Mouse (Mus musculus) MEL (cell line): ENCODE data around the gene Ncbp1. TPM values are rescaled to one million over a fixed set of nuclear protein-coding genes. Genes with fewer than 3 reads are reported as not detected.

Experiments
- DNase-seq: peaks from one replicate; pipeline ENCODE4 v3.0.0; 2011; ENCODE audit warnings: low read depth, low spot score
- H3K27ac ChIP-seq: 2 replicates; pipeline ENCODE4 v1.5.1; 2012; ENCODE audit warnings: low read depth, mild to moderate bottlenecking, control low read depth, low read length, moderate library complexity; ENCODE audit not compliant: control insufficient read depth
- H3K27me3 ChIP-seq, 2 experiments: fragments of 150-350 bp in 1 of 2; sonication (generic) in 1 of 2; 2 replicates each; pipeline ENCODE4 v1.6.1; 2012; ENCODE audit warnings: low read length in 2 of 2, mild to moderate bottlenecking in 2 of 2, improper control_type of control experiment in 1 of 2, moderate library complexity in 1 of 2; ENCODE audit not compliant: insufficient read depth in 2 of 2, control insufficient read depth in 1 of 2
- H3K36me3 ChIP-seq, 2 experiments: 2 replicates each; pipeline ENCODE4 v1.6.1; 2012 to 2014; ENCODE audit warnings: low read length in 2 of 2, improper control_type of control experiment in 1 of 2, inconsistent platforms in 1 of 2, mild to moderate bottlenecking in 1 of 2; ENCODE audit not compliant: insufficient read depth in 2 of 2, control insufficient read depth in 1 of 2
- H3K4me1 ChIP-seq, 2 experiments: fragments of 150-350 bp in 1 of 2; sonication (generic) in 1 of 2; 2 replicates each; pipeline ENCODE4 v1.6.1; 2012; ENCODE audit warnings: low read length in 2 of 2, improper control_type of control experiment in 1 of 2, mild to moderate bottlenecking in 1 of 2; ENCODE audit not compliant: insufficient read depth in 2 of 2, control insufficient read depth in 1 of 2
- H3K4me3 ChIP-seq, 2 experiments: fragments of 150-350 bp in 1 of 2; sonication (generic) in 1 of 2; 2 replicates each; pipeline ENCODE4 v1.5.1; 2012; ENCODE audit warnings: low read depth in 2 of 2, low read length in 2 of 2, mild to moderate bottlenecking in 2 of 2, moderate library complexity in 2 of 2, control low read depth in 1 of 2, improper control_type of control experiment in 1 of 2; ENCODE audit not compliant: control insufficient read depth in 1 of 2, insufficient read depth in 1 of 2
- H3K79me2 ChIP-seq: 2 replicates; pipeline ENCODE4 v1.6.1; 2012; ENCODE audit warnings: mild to moderate bottlenecking, low read length, moderate library complexity; ENCODE audit not compliant: control insufficient read depth, poor library complexity, insufficient read depth
- H3K9ac ChIP-seq: 2 replicates; pipeline ENCODE4 v1.6.1; 2012; ENCODE audit warnings: low read depth, mild to moderate bottlenecking, control low read depth, low read length, moderate library complexity; ENCODE audit not compliant: control insufficient read depth, poor library complexity, severe bottlenecking
- H3K9me3 ChIP-seq: fragments of 150-350 bp; sonication (generic); replicated peaks from 2 replicates; pipeline ENCODE4 v1.6.1; 2012; ENCODE audit warnings: mild to moderate bottlenecking, low read length, improper control_type of control experiment, moderate library complexity; ENCODE audit not compliant: insufficient read depth
- CHD2 ChIP-seq: IDR thresholded peaks from 2 replicates; pipeline ENCODE4 v1.6.1; 2011; ENCODE audit warnings: low read length, improper control_type of control experiment
- ELF1 ChIP-seq: IDR thresholded peaks from 2 replicates; pipeline ENCODE4 v1.6.1; 2014; ENCODE audit warnings: low read depth, mild to moderate bottlenecking, inconsistent platforms, low read length, improper control_type of control experiment, moderate library complexity
- EP300 ChIP-seq, 2 experiments: IDR thresholded peaks; 2 replicates each; pipeline ENCODE4 v1.6.1; 2011; ENCODE audit warnings: improper control_type of control experiment in 2 of 2, low read length in 2 of 2, low read depth in 1 of 2, mild to moderate bottlenecking in 1 of 2
- GABPA ChIP-seq: IDR thresholded peaks from 2 replicates; pipeline ENCODE4 v1.6.1; 2012; ENCODE audit warnings: low read depth, mild to moderate bottlenecking, inconsistent platforms, low read length, improper control_type of control experiment, moderate library complexity
- GATA1 ChIP-seq: IDR thresholded peaks from 2 replicates; pipeline ENCODE4 v1.6.1; 2011; ENCODE audit warnings: low read depth, low read length, improper control_type of control experiment
- HCFC1 ChIP-seq: IDR thresholded peaks from 2 replicates; pipeline ENCODE4 v1.6.1; 2012; ENCODE audit warnings: low read depth, mild to moderate bottlenecking, inconsistent platforms, low read length, improper control_type of control experiment, moderate library complexity
- KAT2A ChIP-seq: conservative IDR thresholded peaks from 2 replicates; pipeline ENCODE4 v1.6.1; 2012; ENCODE audit warnings: low read depth, low read length, improper control_type of control experiment, inconsistent platforms
- MAZ ChIP-seq: IDR thresholded peaks from 2 replicates; pipeline ENCODE4 v1.6.1; 2012; ENCODE audit warnings: low read depth, mild to moderate bottlenecking, inconsistent platforms, low read length, improper control_type of control experiment
- MXI1 ChIP-seq: IDR thresholded peaks from 2 replicates; pipeline ENCODE4 v1.6.1; 2011; ENCODE audit warnings: mild to moderate bottlenecking, low read depth, low read length, improper control_type of control experiment
- POLR2A ChIP-seq, 2 experiments: IDR thresholded peaks; 2 replicates each; pipeline ENCODE4 v1.6.1; 2011 to 2012; ENCODE audit warnings: low read length in 2 of 2, mild to moderate bottlenecking in 2 of 2, control low read depth in 1 of 2, improper control_type of control experiment in 1 of 2, low read depth in 1 of 2, moderate library complexity in 1 of 2; ENCODE audit not compliant: control insufficient read depth in 1 of 2, insufficient read depth in 1 of 2, poor library complexity in 1 of 2
- RAD21 ChIP-seq: IDR thresholded peaks from 2 replicates; pipeline ENCODE4 v1.6.1; 2011; ENCODE audit warnings: mild to moderate bottlenecking, low read depth, low read length, improper control_type of control experiment
- RCOR1 ChIP-seq: IDR thresholded peaks from 2 replicates; pipeline ENCODE4 v1.6.1; 2012; ENCODE audit warnings: low read depth, mild to moderate bottlenecking, inconsistent platforms, low read length, improper control_type of control experiment
- SMC3 ChIP-seq: IDR thresholded peaks from 2 replicates; pipeline ENCODE4 v1.6.1; 2011; ENCODE audit warnings: low read depth, low read length, improper control_type of control experiment
- TAL1 ChIP-seq: IDR thresholded peaks from 2 replicates; pipeline ENCODE4 v1.6.1; 2012; ENCODE audit warnings: mild to moderate bottlenecking, inconsistent platforms, low read length, moderate library complexity, mixed read lengths
- TBP ChIP-seq: IDR thresholded peaks from 2 replicates; pipeline ENCODE4 v1.8.0; 2011; ENCODE audit warnings: low read depth, low read length, improper control_type of control experiment
- TCF12 ChIP-seq: IDR thresholded peaks from 2 replicates; pipeline ENCODE4 v1.6.1; 2014; ENCODE audit warnings: low read depth, mild to moderate bottlenecking, inconsistent platforms, low read length, improper control_type of control experiment, moderate library complexity
- UBTF ChIP-seq: IDR thresholded peaks from 2 replicates; pipeline ENCODE4 v1.6.1; 2012; ENCODE audit warnings: low read depth, mild to moderate bottlenecking, inconsistent platforms, low read length, improper control_type of control experiment, moderate library complexity, borderline replicate concordance; ENCODE audit not compliant: insufficient read depth
- USF2 ChIP-seq, 2 experiments: IDR thresholded peaks; 2 replicates each; pipeline ENCODE4 v1.6.1; 2011 to 2012; ENCODE audit warnings: improper control_type of control experiment in 2 of 2, low read length in 2 of 2, borderline replicate concordance in 1 of 2, inconsistent platforms in 1 of 2, low read depth in 1 of 2, mild to moderate bottlenecking in 1 of 2; ENCODE audit not compliant: insufficient read depth in 1 of 2
- polyA plus RNA-seq, 2 experiments: library from polyadenylated mRNA; stranded (reverse) in 1 of 2; unstranded in 1 of 2; fragments of >175 nt in 1 of 2; fragments of >200 nt in 1 of 2; gene quantifications; 2 replicates each; pipeline versions ENCODE4 v1.2.1 to v1.2.4; 2012; ENCODE audit warnings: low replicate concordance in 2 of 2, low read depth in 1 of 2; ENCODE audit not compliant: insufficient read length in 2 of 2, insufficient read depth in 1 of 2, missing spikeins in 1 of 2
- total RNA-seq: library from RNA; depleted of rRNA; stranded (reverse); fragments of 300-350 nt; gene quantifications from 2 replicates; pipeline ENCODE4 v1.2.3, GENCODE M21; 2012

Ncbp1 gene
- total and polyA plus RNA-seq, 3 experiments, result 86.6 to 106 TPM; not detected in 1

DNA sequence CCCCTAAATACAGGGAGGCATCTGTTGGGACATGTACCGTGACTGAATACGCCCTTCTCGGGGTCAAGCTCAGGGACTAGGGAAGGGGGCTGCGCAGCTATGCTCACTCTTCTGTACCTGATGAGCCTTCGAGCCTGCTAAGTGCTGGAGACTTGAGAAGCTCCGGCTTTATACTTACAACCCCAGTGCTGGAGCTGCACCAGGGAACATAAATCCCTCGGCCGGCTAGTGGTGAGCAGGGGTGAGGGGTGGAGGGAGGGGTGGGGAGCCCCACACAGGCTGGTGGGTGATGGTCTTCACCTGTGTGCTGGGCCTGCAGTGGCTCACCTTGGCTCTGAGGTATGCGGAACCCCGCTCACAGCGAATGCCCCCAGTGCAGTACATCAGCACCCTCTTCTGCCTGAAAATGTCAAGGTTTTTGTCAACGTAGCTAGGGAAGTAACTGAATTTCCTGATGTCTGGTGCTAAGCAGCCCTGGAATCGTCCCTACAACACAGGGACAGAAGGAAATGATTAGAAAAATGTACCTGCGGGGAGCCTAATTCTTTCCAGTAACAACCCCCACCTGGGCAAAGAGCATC, 18.8 kb upstream of the Ncbp1 start:
- DNase-seq, result no peak
- Histone ChIP-seq H3K36me3 (peaks cover 0 to 22% of the 10 kb centered on the region in 2 experiments; a peak in 2 of 4 replicates), H3K27me3 (no peaks in the 10 kb centered on the region), H3K9me3 (no peaks in the 10 kb centered on the region), H3K27ac (no peak overlapping the region), H3K9ac (no peak overlapping the region), H3K4me1 (no peaks in the 10 kb centered on the region), H3K79me2 (no peaks in the 10 kb centered on the region), H3K4me3 (no peak overlapping the region)
- TF ChIP-seq KAT2A (no peak), UBTF (no peak), TAL1 (no peak), HCFC1 (no peak), MXI1 (no peak), USF2 (IDR thresholded peaks at IDR 0.05; ENCODE audit: borderline replicate concordance in 1 of 2, insufficient read depth in 1 of 2, low read depth in 1 of 2, low read length in 2 of 2) (no peak), GATA1 (no peak), GABPA (no peak), POLR2A (IDR thresholded peaks at IDR 0.05; ENCODE audit: control insufficient read depth in 1 of 2, insufficient read depth in 1 of 2, low read depth in 1 of 2, low read length in 2 of 2, poor library complexity in 1 of 2) (no peak), TBP (no peak)

DNA sequence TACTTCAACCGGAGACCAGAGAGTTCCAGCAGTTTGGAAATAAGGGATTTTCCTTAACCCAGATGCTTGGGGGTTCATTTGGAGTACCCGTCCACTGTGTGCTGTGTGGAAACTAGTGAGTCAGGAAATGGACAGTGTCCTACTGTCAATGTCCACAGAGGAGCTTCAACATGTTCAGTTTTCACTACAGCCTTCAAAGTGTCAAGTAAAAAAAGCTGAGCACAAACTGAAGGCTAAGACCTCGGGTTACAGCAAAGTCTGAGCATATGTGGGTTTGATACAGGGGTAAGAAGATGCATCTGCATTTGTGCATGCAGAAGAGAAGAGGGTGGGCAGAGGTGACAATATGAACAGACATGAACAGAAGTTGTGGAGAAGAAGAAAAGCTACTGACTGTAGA, 17.6 kb upstream of the Ncbp1 start:
- no peaks in the 10 kb centered on the region for H3K27me3 ChIP-seq
- H3K4me1 ChIP-seq, result no peaks in the 10 kb centered on the region
- H3K27ac ChIP-seq, result no peak overlapping the region
- H3K4me3 ChIP-seq, result no peak overlapping the region
- no peaks in the 10 kb centered on the region for H3K9me3 ChIP-seq
- no peak for TF ChIP-seq RAD21
- TF ChIP-seq RCOR1, result no peak
- TF ChIP-seq, all 39 proteins: peak for 0
- Histone ChIP-seq H3K9ac (no peak overlapping the region), H3K36me3 (peaks cover 0 to 23% of the 10 kb centered on the region in 2 experiments; a peak in 2 of 4 replicates), H3K79me2 (no peaks in the 10 kb centered on the region)
- DNase-seq, result no peak

DNA sequence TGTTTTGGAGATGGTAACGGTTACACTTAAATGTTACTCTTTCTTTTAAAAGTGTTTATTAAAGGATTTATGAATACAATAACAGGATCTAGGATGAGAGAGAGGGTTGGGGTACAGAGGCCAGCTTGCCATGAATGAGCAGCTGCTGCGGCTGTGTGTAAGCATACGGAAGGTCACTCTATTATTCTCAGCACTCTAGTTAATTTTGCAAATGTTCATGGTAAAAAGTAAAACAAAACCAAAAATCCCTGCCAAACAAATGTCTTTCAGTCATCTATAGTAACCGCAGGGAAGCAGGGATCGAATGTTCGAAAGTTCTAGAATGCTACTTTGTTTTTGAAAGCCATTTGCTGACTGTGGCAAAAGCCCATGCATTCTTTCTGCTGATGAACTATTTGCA, 15.1 kb upstream of the Ncbp1 start:
- H3K4me3 ChIP-seq, result no peak overlapping the region
- no peak overlapping the region for H3K9ac ChIP-seq
- no peak for TF ChIP-seq HCFC1
- TF ChIP-seq RCOR1, result no peak
- no peak for TF ChIP-seq KAT2A
- TF ChIP-seq TCF12, result no peak
- no peak for TF ChIP-seq EP300 (IDR thresholded peaks at IDR 0.05; ENCODE audit: low read depth in 1 of 2, low read length in 2 of 2)
- no peak for TF ChIP-seq MAZ
- no peak for TF ChIP-seq RAD21
- no peak for TF ChIP-seq CHD2
- TF ChIP-seq POLR2A (IDR thresholded peaks at IDR 0.05; ENCODE audit: control insufficient read depth in 1 of 2, insufficient read depth in 1 of 2, low read depth in 1 of 2, low read length in 2 of 2, poor library complexity in 1 of 2), result no peak
- no peak for TF ChIP-seq SMC3
- no peak for TF ChIP-seq ELF1
- no peak for TF ChIP-seq USF2 (IDR thresholded peaks at IDR 0.05; ENCODE audit: borderline replicate concordance in 1 of 2, insufficient read depth in 1 of 2, low read depth in 1 of 2, low read length in 2 of 2)
- H3K4me1 ChIP-seq, result no peaks in the 10 kb centered on the region
- no peak overlapping the region for H3K27ac ChIP-seq
- H3K79me2 ChIP-seq, result no peaks in the 10 kb centered on the region
- DNase-seq, result no peak
- H3K36me3 ChIP-seq, result peaks cover 0 to 21% of the 10 kb centered on the region in 2 experiments; a peak in 2 of 4 replicates
- H3K27me3 ChIP-seq, result no peaks in the 10 kb centered on the region
- H3K9me3 ChIP-seq, result no peaks in the 10 kb centered on the region
